Mouse (Mus musculus) cerebellum, postnatal 25 days (tissue): ENCODE results near the gene Klk5.

Experiments used
- DNase-seq, 2 experiments: peaks; one replicate each; pipeline ENCODE4 v3.0.0; 2021; ENCODE audit warnings: mixed read lengths in 2 of 2

Klk5 gene

DNA sequence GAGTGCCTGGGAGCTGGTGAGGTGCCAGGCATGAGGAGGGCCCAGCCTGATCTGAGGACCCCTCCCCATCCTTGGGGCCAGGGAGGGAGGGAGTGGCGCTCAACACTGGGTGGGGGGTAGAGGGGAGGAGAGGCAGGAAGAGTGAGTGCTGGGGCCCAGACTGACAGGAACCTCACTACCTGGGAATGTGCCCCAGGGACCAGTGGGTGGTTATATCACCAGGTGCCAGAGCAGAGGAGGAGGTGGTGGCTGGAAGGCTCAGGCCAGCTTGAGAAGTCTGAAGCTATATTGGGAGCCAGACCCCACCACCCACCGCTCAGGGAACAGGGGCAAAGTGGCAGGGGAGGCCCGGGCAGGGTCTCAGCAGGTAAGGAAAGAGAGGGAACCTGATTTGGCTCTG lies at the start of gene Klk5:
TSS of gene Klk5 (plus strand) at position 271 of the 400 bp plus-strand sequence.
- no peak for DNase-seq

GRCm38 (mm10) chr7:43796355-43796754 lies 45.4 kb upstream of the Klk5 start:
- DNase-seq: no peak

DNA sequence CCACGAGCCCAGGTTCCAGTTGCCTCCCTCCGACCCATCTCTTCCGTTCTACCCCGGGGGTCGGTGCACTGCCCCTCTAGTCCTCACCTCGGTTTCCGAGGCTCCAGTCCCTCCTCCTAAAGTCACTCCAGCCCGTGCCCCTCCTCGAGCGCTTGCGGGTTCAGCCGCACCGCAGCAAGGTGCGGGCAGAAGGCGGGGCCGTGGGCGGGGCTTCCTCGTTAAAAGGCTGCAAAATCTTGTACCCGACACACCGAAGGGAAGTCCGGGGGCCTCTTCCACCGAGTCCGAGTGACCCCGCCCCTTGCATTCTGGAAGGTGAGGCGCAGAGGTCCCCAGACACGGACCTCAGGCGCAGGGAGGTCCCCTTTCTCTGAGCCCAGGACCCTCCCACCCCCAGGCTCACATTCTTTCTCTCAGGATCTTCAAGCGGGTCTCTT lies 44.4 kb upstream of the Klk5 start, which contains the start of gene Klk8:
TSS of gene Klk8 (plus strand) at position 245 of the 437 bp plus-strand sequence.
- DNase-seq: peak in 1 of 2 experiments; percentile 16

- DNase-seq: no peak
These were observed 43.8 kb upstream of the Klk5 start for GRCm38 (mm10) chr7:43797844-43798462.

- DNase-seq: no peak
These were observed 41.9 kb upstream of the Klk5 start for GRCm38 (mm10) chr7:43799876-43800275.

- no peak for DNase-seq
These were observed 30.8 kb upstream of the Klk5 start, which contains the start of gene Klk7 for GRCm38 (mm10) chr7:43810994-43811393. TSS of gene Klk7 (plus strand) at chr7:43811294.

GRCm38 (mm10) chr7:43815211-43815610 lies 26.6 kb upstream of the Klk5 start:
- no peak for DNase-seq

DNA sequence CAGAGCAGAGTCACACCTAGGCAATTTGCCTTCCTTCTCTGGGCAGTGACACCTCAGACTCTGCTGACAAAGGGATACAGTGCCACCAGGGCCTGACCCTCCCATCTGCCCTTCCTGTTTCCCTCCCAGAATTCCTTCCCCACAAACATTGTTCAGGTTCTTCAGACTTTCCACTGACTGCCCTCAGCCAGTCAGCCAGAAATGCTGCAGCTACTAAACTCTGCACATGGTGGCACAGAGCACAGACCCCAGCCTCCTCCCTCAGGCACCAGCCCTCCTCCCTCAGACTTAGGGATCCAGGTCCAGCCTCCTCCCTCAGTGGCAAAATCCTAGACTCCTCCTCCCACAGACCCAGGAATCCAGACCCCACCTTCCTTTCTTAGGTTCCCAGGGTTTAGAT lies 25.0 kb upstream of the Klk5 start:
- no peak for DNase-seq

GRCm38 (mm10) chr7:43821581-43821980 lies 20.2 kb upstream of the Klk5 start:
- DNase-seq: no peak

GRCm38 (mm10) chr7:43824199-43824598 lies 17.6 kb upstream of the Klk5 start, which contains the start of gene Klk6:
TSS of gene Klk6 (plus strand) at chr7:43824499.
- no peak for DNase-seq

DNA sequence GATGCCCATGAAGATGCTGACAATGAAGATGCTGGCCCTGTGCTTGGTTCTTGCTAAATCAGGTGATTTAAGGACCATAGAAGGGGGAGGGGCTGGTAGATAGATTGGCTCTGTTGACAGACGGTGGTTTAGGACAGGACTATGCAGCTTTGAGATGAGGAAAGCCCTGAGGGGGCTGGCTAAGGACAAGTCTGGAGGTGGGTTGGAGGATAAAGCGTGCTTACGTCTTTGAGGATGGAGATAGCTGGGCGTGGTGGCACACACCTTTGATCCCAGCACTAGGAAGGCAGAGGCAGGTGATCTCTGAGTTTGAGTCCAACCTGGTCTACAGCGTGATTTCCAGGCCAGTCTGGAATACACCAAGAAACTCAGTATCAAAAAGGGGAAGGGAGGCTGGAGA lies 15.7 kb upstream of the Klk5 start:
- DNase-seq: no peak

- no peak for DNase-seq
These were observed 14.1 kb upstream of the Klk5 start for GRCm38 (mm10) chr7:43827706-43828105.

DNA sequence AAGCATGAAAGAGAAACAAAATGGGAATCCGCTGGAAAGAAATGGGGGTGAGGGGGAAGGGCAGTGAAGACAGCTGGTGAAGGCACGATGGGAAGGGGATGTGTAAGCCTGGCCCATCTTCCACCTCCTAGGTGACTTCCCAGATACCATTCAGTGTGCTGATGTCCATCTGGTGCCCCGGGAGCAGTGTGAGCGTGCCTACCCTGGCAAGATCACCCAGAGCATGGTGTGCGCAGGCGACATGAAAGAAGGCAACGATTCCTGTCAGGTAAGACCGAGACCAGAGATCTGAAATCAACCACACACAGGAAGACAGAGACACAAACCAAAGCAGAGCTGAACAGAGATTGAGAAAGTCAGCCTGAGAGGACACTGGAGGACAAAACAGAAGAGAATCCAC lies 12.8 kb upstream of the Klk5 start:
- no peak for DNase-seq

DNA sequence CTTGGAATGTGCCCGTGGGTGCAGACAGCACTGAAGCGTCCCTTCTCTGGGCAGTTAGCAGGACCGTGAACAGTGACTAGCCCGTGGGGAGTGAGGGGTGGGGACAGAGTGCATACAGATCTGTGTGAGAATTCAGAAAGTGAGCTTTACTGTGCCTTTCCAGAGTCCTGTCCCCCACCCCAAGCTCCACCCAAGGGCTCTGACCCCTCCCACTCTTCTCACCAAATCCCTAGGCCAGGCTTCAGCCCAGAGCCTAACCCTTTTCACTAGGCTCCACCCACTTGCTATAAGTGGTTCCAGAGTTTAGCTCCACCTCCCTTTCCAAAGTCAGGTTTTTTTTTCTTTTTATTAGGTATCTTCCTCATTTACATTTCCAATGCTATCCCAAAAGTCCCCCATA lies 2.0 kb downstream of the Klk5 start:
- DNase-seq: no peak

- DNase-seq: no peak
These were observed 9.8 kb downstream of the Klk5 start for GRCm38 (mm10) chr7:43851616-43852015.

DNA sequence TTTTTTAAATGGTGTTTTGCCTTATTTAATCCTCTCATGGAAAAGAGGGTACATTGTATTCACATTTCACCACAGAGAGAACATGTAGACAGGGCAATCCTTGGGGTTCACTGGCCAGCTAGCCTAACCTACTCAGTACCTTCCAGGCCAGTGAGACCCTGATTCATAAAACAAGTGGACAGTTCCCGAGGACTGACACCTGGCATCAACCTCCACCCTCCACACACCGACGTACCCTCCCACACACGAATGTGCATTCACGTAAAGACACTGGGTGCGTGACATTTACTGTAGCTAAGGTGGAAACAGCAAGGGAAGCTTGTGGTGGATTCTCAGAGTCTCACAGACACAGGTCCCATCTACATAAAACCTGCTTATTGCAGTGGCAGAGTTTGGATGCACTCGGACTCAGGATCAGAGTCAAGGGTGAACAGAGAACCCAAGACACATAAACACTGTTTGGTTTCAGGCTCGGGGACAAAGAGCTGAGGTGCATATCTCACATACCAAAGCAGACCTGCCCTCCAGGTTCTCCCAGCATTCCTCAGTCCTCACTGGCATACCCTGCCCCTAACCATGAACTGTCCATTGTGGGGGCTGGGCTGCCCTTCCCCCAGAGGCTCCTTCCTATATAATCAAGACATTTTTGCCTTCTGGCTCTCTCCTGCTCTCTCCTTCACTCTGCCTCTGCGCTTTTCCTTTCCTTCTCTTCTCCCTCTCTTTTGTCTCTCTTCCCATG lies 13.0 kb downstream of the Klk5 start:
- DNase-seq: no peak

GRCm38 (mm10) chr7:43855709-43856108 lies 13.9 kb downstream of the Klk5 start:
- DNase-seq: no peak

DNA sequence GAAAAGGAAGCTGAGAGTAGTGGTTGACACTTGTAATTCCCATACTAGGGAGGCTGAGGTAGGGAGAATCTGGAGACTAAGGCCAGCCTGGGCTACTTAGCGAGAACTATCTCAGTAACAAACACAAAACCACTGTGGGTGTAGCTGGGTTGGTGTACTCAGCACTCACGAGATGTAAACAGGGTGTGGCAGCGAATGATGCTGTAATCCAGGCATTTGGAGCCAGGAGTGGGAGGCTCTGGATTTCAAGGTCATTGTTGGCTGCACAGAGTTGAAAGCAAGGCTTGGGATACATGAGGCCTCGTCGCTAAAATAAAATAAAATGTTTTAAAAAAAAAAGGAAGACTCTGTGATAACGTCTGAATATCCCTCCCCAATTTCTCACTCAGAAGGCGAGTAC lies 14.5 kb downstream of the Klk5 start:
- DNase-seq: no peak

- no peak for DNase-seq
These were observed 15.7 kb downstream of the Klk5 start for GRCm38 (mm10) chr7:43857501-43857900.

GRCm38 (mm10) chr7:43860411-43860810 lies 18.6 kb downstream of the Klk5 start:
- DNase-seq: no peak

DNA sequence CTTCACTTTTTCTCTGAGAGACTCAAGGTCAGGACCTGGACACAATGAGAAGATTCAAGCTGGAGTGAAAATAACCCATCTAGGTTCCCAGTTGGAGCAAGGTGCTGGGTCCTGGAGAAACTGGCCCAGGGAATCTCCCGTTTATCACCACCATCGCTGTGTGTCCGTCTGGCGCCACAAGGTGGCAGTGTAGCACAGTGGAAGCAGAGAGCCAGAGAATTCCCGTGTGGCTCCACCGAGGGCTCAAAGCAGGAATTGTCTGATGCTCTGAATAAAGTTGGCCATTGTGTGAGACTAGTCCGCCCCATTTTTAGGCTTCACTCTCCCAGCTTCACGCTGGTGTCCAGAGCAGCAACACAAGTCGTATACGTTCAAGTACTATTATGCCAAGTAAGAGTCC lies 31.5 kb downstream of the Klk5 start:
- DNase-seq: peak; percentile 35 to 71

DNA sequence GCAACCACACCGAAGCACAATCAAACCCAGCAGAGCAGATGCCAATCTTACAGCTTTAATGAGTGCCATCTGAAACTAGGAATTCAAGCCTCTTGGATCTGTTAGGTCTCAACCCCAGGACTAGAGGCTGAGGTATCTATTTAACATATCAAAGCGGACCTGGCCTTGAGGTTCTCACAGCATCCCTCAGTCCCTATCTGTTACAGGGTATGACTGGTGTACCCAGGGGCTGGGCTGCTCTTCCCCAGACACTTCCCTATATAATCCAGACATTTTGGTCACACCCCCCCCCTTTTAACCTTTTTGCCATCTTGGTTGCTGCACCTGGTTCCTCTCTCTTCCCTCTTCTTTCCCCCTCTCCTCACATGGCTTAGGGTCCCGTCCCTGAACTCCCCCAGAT lies 31.9 kb downstream of the Klk5 start:
- DNase-seq: no peak

DNA sequence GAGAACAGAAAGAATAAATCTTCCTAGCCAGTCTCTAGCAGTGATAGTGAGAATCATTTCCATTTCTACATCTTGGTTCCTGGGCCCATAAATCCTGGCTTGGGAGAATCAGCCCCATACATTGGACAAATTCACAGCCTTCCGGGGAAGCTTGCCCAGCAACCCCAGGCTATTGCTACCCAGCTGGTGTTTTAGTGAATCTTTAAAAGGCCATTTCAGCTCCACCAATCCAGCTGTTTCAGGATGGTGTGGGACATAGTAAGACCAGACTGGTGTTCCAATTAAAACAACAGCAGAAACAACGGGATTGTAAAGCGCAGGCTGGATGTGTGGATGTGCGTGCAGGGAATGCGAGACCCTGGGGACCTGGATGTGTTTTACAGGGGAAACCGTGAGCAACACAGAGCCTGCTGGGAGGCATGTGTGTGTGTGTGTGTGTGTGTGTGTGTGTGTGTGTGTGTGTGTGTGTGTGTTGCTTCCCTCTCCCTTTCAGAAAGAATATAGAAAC lies 33.2 kb downstream of the Klk5 start:
- no peak for DNase-seq

DNA sequence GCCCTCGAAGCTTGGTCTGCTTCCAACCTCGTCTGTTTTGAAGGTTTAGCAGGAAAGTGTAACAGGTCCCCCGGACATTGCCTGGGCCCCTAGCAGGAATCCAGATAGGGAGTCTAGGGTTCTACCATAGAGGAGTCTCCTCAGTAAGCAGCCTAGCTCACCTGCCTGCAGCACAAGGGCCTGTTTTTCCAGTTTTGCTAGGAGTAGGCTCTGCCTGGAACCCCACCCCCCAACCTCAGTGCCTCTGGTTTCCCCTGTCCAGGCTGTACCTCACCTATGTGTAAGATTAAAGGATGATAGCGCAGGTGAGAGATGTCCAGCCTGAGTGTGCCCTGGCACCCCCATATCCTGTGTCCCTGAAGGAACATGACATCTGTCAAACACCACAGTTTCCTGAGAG lies 34.7 kb downstream of the Klk5 start:
- no peak for DNase-seq
